Mouse (Mus musculus): ENCODE measurements around the gene Rpl5. TPM values are rescaled to one million over a fixed set of nuclear protein-coding genes. Genes with fewer than 3 reads are reported as not detected.

The Rpl5 gene
- total RNA-seq (2021) = 10 to 100 TPM; 28.2 to 32.2 TPM
- long read RNA-seq, experiment 1, transcript Rpl5-204 (3 exons, 1,024 nt) = major isoform, 707 of 751 reads
- long read RNA-seq, experiment 1, transcript Rpl5-205 (2 exons, 815 nt) = minor isoform, 5 of 751 reads
- long read RNA-seq, experiment 1, transcript Rpl5-201 (8 exons, 2,045 nt) = minor isoform, 28 of 751 reads
- long read RNA-seq, experiment 1, partial matches to known transcripts = 5 of 751 reads
- long read RNA-seq, experiment 1, other reads (novel, unspliced or antisense) = 6 of 751 reads
- long read RNA-seq, experiment 2, transcript Rpl5-205 (2 exons, 815 nt) = minor isoform, 14 of 828 reads
- long read RNA-seq, experiment 2, transcript Rpl5-201 (8 exons, 2,045 nt) = minor isoform, 22 of 828 reads
- long read RNA-seq, experiment 2, transcript Rpl5-204 (3 exons, 1,024 nt) = major isoform, 780 of 828 reads
- long read RNA-seq, experiment 2, partial matches to known transcripts = 7 of 828 reads
- long read RNA-seq, experiment 2, other reads (novel, unspliced or antisense) = 5 of 828 reads

GRCm38 (mm10) chr5:107900206-107901013 lies at the start of gene Rpl5:
Gene Rpl5, plus strand, starts transcription at chr5:107900502.
- peak; percentile 96 to 98 for DNase-seq

GRCm38 (mm10) chr5:107853807-107854206 lies 46.5 kb upstream of the Rpl5 start:
- DNase-seq = peak; percentile 64 to 76

- no peak for DNase-seq
These were observed 45.7 kb upstream of the Rpl5 start for GRCm38 (mm10) chr5:107854556-107854955.

- DNase-seq = no peak
These were observed 44.8 kb upstream of the Rpl5 start for GRCm38 (mm10) chr5:107855546-107855945.

- no peak for DNase-seq
These were observed 41.3 kb upstream of the Rpl5 start for GRCm38 (mm10) chr5:107858963-107859362.

- no peak for DNase-seq
These were observed 36.3 kb upstream of the Rpl5 start for GRCm38 (mm10) chr5:107863971-107864370.

- DNase-seq = peak; percentile 43 to 69
These were observed 33.9 kb upstream of the Rpl5 start for GRCm38 (mm10) chr5:107866127-107867126.

GRCm38 (mm10) chr5:107867970-107868904 lies 32.1 kb upstream of the Rpl5 start:
- peak; percentile 75 to 80 for DNase-seq

GRCm38 (mm10) chr5:107868905-107869424 lies 31.3 kb upstream of the Rpl5 start:
- DNase-seq = peak; percentile 93 to 97

- DNase-seq = peak in 1 of 2 experiments; percentile 16
These were observed 30.6 kb upstream of the Rpl5 start for GRCm38 (mm10) chr5:107869701-107870100.

GRCm38 (mm10) chr5:107873330-107873729 lies 27.0 kb upstream of the Rpl5 start:
- DNase-seq = no peak

- peak; percentile 39 to 45 for DNase-seq
These were observed 26.4 kb upstream of the Rpl5 start for GRCm38 (mm10) chr5:107873886-107874302.

GRCm38 (mm10) chr5:107874561-107875260 lies 25.6 kb upstream of the Rpl5 start, which contains the start of gene Evi5:
Gene Evi5, minus strand, starts transcription at chr5:107875107.
- peak in 1 of 2 experiments; percentile 16 for DNase-seq

GRCm38 (mm10) chr5:107875261-107875611 lies 25.1 kb upstream of the Rpl5 start:
- DNase-seq = no peak

- no peak for DNase-seq
These were observed 23.2 kb upstream of the Rpl5 start for GRCm38 (mm10) chr5:107877053-107877452.

GRCm38 (mm10) chr5:107880710-107881109 lies 19.6 kb upstream of the Rpl5 start:
- no peak for DNase-seq

GRCm38 (mm10) chr5:107889994-107890888 lies 10.1 kb upstream of the Rpl5 start:
- no peak for DNase-seq

- DNase-seq = peak in 1 of 2 experiments; percentile 60
These were observed 8.8 kb upstream of the Rpl5 start for GRCm38 (mm10) chr5:107891515-107891914.

All from heart, adult 18-20 months (tissue).